Mouse (Mus musculus) kidney, postnatal 0 days (tissue): ENCODE measurements around the gene Slc39a7. TPM values are rescaled to one million over a fixed set of nuclear protein-coding genes. Genes with fewer than 3 reads are reported as not detected.

Experiments used
- ATAC-seq: fragments of 200-750 bp; cut with Nextera tagmentation; replicated peaks from 2 replicates; pipeline ENCODE4 v1.8.0; 2017; ENCODE audit warnings: low read depth, moderate number of reproducible peaks, moderate TSS enrichment, moderate library complexity; ENCODE audit not compliant: low FRiP score
- DNase-seq: peaks from one replicate; pipeline ENCODE4 v3.0.0-alpha.2; 2016; ENCODE audit warnings: low spot score
- H3K27ac ChIP-seq: fragments of 300-500 bp; sonication (generic); 2 replicates; pipeline ENCODE4 v1.5.1; 2014; ENCODE audit warnings: mild to moderate bottlenecking
- H3K27me3 ChIP-seq: fragments of 300-500 bp; sonication (generic); 2 replicates; pipeline ENCODE4 v1.6.1; 2014; ENCODE audit warnings: low read length, mixed read lengths; ENCODE audit not compliant: insufficient read depth
- H3K36me3 ChIP-seq: fragments of 300-500 bp; sonication (generic); 2 replicates; pipeline ENCODE4 v1.6.1; 2014; ENCODE audit warnings: low read length, mixed read lengths; ENCODE audit not compliant: insufficient read depth
- H3K4me1 ChIP-seq: fragments of 300-500 bp; sonication (generic); replicated peaks from 2 replicates; pipeline ENCODE4 v1.6.1; 2014; ENCODE audit warnings: antibody characterized with exemption, low read length, mixed read lengths; ENCODE audit not compliant: insufficient read depth
- H3K4me2 ChIP-seq: fragments of 300-500 bp; sonication (generic); 2 replicates; pipeline ENCODE4 v1.6.1; 2014; ENCODE audit warnings: mild to moderate bottlenecking, low read length, moderate library complexity, mixed read lengths
- H3K4me3 ChIP-seq: fragments of 300-500 bp; sonication (generic); replicated peaks from 2 replicates; pipeline ENCODE4 v1.5.1; 2014; ENCODE audit warnings: low read depth, low read length
- H3K9ac ChIP-seq: fragments of 300-500 bp; sonication (generic); 2 replicates; pipeline ENCODE4 v1.6.1; 2014; ENCODE audit warnings: low read depth, low read length
- H3K9me3 ChIP-seq: fragments of 300-500 bp; sonication (generic); replicated peaks from 2 replicates; pipeline ENCODE4 v1.6.1; 2016; ENCODE audit warnings: low read length, inconsistent platforms, mixed read lengths
- CTCF ChIP-seq: IDR thresholded peaks from 2 replicates; pipeline ENCODE4 v1.5.1; 2016; ENCODE audit warnings: antibody characterized with exemption, low read depth, mild to moderate bottlenecking, moderate library complexity
- WGBS: fragments of 180-500 bp; shearing (Covaris S2); extraction: QIAGEN DNeasy Blood & Tissue Kit; methylation state at CpG from one replicate; pipeline ENCODE4 v1.1.7; 2014; 5-methylcytosine and 5-hydroxymethylcytosine counted together
- polyA plus RNA-seq: library from polyadenylated mRNA; unstranded; fragments of >200 nt; fragmentation: Nextera tagmentation; extraction: Ambion mirVana; gene quantifications from 2 replicates; pipeline ENCODE4 v1.2.1, GENCODE M21; 2015

The Slc39a7 gene
- polyA plus RNA-seq, 1 experiment from 2014 or later, result 149 TPM

- H3K4me2 ChIP-seq, result no peak overlapping the region
- no peaks in the 10 kb centered on the region for H3K9me3 ChIP-seq
- WGBS, result 60% methylated on average over 5 of the region's 5 CpGs
- no peak for TF ChIP-seq CTCF
- H3K4me1 ChIP-seq, result no peaks in the 10 kb centered on the region
- ATAC-seq, result no peak
- no peak overlapping the region for H3K9ac ChIP-seq
- no peaks in the 10 kb centered on the region; the same call in 1 of the 2 replicates for H3K27me3 ChIP-seq
- DNase-seq, result no peak
- no peak overlapping the region for H3K27ac ChIP-seq
- no peak overlapping the region for H3K4me3 ChIP-seq
- no peaks in the 10 kb centered on the region for H3K36me3 ChIP-seq
Measured at GRCm38 (mm10) chr17:34072091-34072490, 40.6 kb upstream of the Slc39a7 start.

- no peak overlapping the region for H3K4me2 ChIP-seq
- H3K36me3 ChIP-seq, result no peaks in the 10 kb centered on the region
- WGBS, result 44% methylated on average over 3 of the region's 3 CpGs
- H3K4me1 ChIP-seq, result no peaks in the 10 kb centered on the region
- no peaks in the 10 kb centered on the region for H3K9me3 ChIP-seq
- ATAC-seq (no peak), DNase-seq (peak; percentile 35)
- H3K27ac ChIP-seq, result no peak overlapping the region
- TF ChIP-seq CTCF, result no peak
- H3K9ac ChIP-seq, result no peak overlapping the region
- H3K4me3 ChIP-seq, result no peak overlapping the region
- H3K27me3 ChIP-seq, result no peaks in the 10 kb centered on the region
Measured at GRCm38 (mm10) chr17:34068864-34069263, 37.4 kb upstream of the Slc39a7 start.

- Histone ChIP-seq H3K4me1 (no peaks in the 10 kb centered on the region), H3K27me3 (no peaks in the 10 kb centered on the region), H3K9ac (no peak overlapping the region), H3K36me3 (no peaks in the 10 kb centered on the region), H3K27ac (no peak overlapping the region), H3K4me3 (no peak overlapping the region), H3K9me3 (no peaks in the 10 kb centered on the region), H3K4me2 (no peak overlapping the region)
- no peak for TF ChIP-seq CTCF
- ATAC-seq (no peak), DNase-seq (no peak)
- 42% methylated on average over 6 of the region's 7 CpGs for WGBS
Measured at GRCm38 (mm10) chr17:34057224-34057623, 25.7 kb upstream of the Slc39a7 start.

- no peaks in the 10 kb centered on the region for H3K9me3 ChIP-seq
- no peaks in the 10 kb centered on the region for H3K4me1 ChIP-seq
- WGBS, result 92% methylated on average over 5 of the region's 5 CpGs
- DNase-seq (no peak), ATAC-seq (no peak)
- H3K4me2 ChIP-seq, result no peak overlapping the region
- H3K27ac ChIP-seq, result no peak overlapping the region
- H3K36me3 ChIP-seq, result no peaks in the 10 kb centered on the region
- TF ChIP-seq CTCF, result no peak
- H3K4me3 ChIP-seq, result no peak overlapping the region
- no peaks in the 10 kb centered on the region for H3K27me3 ChIP-seq
- H3K9ac ChIP-seq, result no peak overlapping the region
Measured at GRCm38 (mm10) chr17:34047404-34048050, 16.0 kb upstream of the Slc39a7 start.

- no peak for TF ChIP-seq CTCF
- H3K27me3 ChIP-seq, result 0 out of 2 replicates have a peak, but pooled peaks cover 4% of the 10 kb centered on the region
- no peak for DNase-seq
- no peaks in the 10 kb centered on the region for H3K4me1 ChIP-seq
- no peak for ATAC-seq
- H3K4me2 ChIP-seq, result no peak overlapping the region
- H3K9ac ChIP-seq, result no peak overlapping the region
- 80% methylated on average over 14 of the region's 14 CpGs for WGBS
- H3K9me3 ChIP-seq, result no peaks in the 10 kb centered on the region
- H3K27ac ChIP-seq, result no peak overlapping the region
- no peaks in the 10 kb centered on the region for H3K36me3 ChIP-seq
- H3K4me3 ChIP-seq, result no peak overlapping the region
Measured at GRCm38 (mm10) chr17:34045941-34046340, 14.5 kb upstream of the Slc39a7 start.

GRCm38 (mm10) chr17:34039562-34040450 is 8.3 kb upstream of the Slc39a7 start:
- Histone ChIP-seq H3K36me3 (peaks cover 26% of the 10 kb centered on the region), H3K4me3 (no peak overlapping the region), H3K9ac (no peak overlapping the region), H3K4me2 (peak overlapping the region; percentile 51), H3K27me3 (0 out of 2 replicates have a peak, but pooled peaks cover 4% of the 10 kb centered on the region), H3K4me1 (peaks cover 14% of the 10 kb centered on the region), H3K9me3 (no peaks in the 10 kb centered on the region), H3K27ac (no peak overlapping the region)
- ATAC-seq, result no peak
- TF ChIP-seq CTCF, result no peak
- no peak for DNase-seq
- WGBS, result 16% methylated on average over 17 of the region's 17 CpGs
